Mouse (Mus musculus) adrenal gland, postnatal 10 days (tissue): Measurements from ENCODE around the gene Paqr6. TPM values are rescaled to one million over a fixed set of nuclear protein-coding genes. Genes with fewer than 3 reads are reported as not detected.

Experiments
- DNase-seq: peaks from one replicate; pipeline ENCODE4 v3.0.0; 2021; ENCODE audit warnings: mixed read lengths
- total RNA-seq, 2 experiments: library from RNA; stranded (reverse); gene quantifications; 2 replicates each; pipeline ENCODE4 v1.2.3; 2021

The Paqr6 gene
- total RNA-seq, 2 experiments from 2014 or later = 2.7 to 4.2 TPM

DNA sequence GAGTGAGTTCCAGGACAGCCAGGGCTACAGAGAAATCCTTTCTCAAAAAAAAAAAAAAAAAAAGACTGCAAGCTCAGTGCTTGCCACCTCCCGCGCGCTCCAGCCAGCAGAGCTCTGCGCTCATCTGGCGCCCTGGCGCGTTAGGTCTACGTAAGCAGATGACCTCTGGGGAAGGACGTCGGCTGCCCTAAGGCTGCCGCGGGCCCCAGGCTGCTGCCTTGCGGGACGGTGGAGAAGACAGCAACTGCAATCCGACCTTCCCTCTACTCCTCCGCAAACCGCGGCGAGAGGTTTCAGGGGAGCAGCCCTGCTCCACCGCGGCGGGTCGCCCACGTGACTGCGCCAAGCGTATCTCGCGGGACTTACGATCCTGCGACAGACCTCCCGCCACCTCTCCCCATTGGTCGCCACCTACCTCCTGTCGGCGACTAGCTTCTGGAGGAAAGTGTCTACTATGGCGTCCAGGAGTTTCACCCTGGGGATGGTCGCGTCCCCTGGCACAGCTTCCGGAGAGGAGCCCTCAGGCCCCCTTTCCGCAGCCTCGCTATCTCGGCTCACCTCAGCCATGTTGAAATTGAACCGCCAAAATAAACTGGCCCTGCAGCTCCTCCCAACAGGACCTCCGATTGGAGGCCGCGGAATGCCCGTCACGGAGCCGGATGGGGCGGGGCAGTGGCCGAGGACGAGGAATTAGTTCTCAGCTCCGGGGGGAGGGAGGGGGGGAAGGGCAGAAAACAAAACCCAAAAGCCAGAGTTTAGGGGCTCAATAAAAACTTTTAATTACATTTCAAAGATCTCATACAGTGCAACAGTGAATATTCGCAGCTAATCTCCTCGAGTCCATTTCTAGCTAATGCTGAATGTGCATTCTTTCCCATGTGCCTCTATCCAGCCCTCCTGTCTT lies 45.6 kb downstream of the Paqr6 start, which contains the start of gene Pmf1:
Gene Pmf1, minus strand, starts transcription at position 591 of the 904 bp plus-strand sequence.
- DNase-seq = peak; percentile 96

DNA sequence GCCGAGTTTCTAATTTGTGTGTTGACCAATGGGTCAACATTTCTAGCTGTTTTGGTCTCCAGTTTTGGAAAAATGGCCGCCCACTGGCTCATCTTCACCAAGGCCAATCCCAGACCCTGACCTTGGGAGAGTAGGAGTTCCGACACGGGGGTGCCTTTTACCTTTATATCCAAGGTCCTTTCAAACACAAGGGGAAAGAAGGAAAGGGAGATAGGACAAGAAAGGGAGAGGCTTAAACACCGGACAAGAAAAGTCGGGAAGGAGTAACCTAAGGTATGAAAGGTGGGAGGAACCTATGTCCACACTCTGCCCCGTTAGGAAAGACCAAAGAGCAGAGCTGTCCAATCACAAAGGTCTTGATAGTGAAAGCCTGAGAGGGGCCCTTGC lies 46.3 kb downstream of the Paqr6 start:
- DNase-seq = no peak

DNA sequence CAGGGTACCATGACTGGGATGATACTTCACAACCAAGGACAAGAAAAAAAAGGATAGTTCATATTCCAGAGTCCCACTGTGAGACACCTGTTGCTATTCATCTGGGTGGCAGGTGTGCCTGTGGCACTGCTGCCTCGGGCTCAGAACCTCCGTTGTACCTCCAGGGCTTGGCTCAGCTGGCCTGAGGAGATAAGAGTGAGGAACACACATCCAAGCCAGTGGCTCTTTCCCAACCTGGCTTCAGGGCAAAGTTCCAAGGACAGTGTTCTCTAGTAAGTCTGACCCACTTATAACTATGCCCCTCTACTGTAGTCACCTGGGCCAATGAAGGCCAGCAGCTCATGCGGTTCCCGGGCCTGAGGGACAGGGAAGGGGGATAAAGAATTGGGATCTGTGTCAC lies 47.3 kb downstream of the Paqr6 start:
- DNase-seq = peak; percentile 66

DNA sequence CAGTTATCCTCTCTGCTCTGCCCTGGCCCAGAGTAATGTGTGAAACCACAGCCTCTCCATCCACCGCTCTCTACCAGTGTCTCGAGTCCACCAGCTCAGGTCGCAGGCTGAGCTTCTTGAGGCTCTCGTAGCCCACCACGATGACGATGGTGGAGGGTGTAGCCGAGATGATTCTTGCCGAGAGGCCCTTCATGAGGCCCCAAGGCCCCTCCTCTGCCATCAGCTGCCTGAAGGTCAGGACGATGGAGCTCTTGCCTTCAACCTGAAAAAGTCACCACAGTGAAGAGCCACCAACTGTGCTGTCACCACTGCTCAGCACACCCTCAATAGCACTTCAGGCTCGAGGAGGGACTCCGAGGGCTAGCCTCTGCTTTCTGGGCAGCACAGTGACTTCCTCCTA lies 48.3 kb downstream of the Paqr6 start:
- no peak for DNase-seq

DNA sequence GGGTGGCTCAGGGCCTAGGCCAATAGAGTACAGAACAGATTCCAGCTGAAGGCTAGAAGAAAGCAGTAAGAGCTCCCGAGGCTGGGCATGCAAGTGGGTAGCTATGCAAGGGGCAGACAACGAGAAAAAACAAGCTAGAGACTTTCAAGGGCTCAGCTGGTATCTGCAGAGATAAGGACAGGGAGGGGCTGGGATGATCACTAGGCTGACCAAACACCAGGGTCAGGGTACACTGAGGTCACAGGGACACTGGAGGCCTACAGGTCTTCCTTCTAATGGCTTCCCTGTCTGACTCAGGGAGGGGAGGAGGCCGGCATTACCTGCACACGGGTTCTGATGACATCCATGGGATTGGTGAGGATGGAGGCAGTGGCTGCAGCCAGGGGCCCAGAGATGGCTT lies 51.3 kb downstream of the Paqr6 start:
- DNase-seq = no peak

DNA sequence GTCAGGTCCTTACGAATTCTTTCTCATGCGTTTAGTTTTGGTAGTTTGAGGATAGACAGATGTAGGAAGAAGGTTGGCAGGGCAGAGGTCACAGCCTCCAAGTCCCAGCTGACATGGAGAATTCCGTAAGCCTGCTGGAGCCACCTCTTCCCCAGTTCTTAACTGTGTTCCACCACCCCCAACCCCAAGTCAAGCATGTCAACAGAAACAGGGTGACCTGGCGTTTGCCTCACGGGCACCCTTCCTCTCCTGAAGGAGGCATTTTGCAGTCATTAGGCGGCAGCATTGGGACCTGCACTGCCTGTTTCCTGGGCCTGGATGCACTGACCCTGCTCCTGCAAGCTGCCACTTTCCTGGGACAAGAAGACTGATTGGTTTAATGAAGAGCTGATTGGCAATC lies 53.6 kb downstream of the Paqr6 start:
- DNase-seq = peak; percentile 61

Other genes with a start within 250 kb of the Paqr6 start
- 10 to 100 TPM; 85.7 to 86.6 TPM for gene Mef2d, start 222.2 kb upstream of the Paqr6 start, total RNA-seq
- gene Rhbg, start 109.9 kb upstream of the Paqr6 start, total RNA-seq = 1 to 10 TPM; 1.9 to 2.1 TPM
- 1 to 10 TPM; 1.1 to 1.3 TPM for gene Gm38392, start 77.4 kb upstream of the Paqr6 start, total RNA-seq
- gene Tsacc, start 67.6 kb upstream of the Paqr6 start, total RNA-seq = 1 to 10 TPM; 7.9 to 8.3 TPM
- gene Cct3, start 67.5 kb upstream of the Paqr6 start, total RNA-seq = 100 to 1,000 TPM; 249 to 260 TPM
- 100 to 1,000 TPM; 144 to 149 TPM for gene Glmp, start 39.6 kb upstream of the Paqr6 start, total RNA-seq
- gene Tmem79, start 28.4 kb upstream of the Paqr6 start, total RNA-seq = 10 to 100 TPM; 15.1 to 17.7 TPM
- 10 to 100 TPM; 42.8 to 55.9 TPM for gene Smg5, start 28.3 kb upstream of the Paqr6 start, total RNA-seq
- gene Bglap3, start 8.2 kb downstream of the Paqr6 start, total RNA-seq = 10 to 100 TPM in 1 of 2 experiments, under 1 TPM in 1; 0.67 to 16.9 TPM
- 10 to 100 TPM in 1 of 2 experiments, not detected in 1; 24.0 TPM for gene Bglap2, start 14.1 kb downstream of the Paqr6 start, total RNA-seq
- gene Bglap, start 19.9 kb downstream of the Paqr6 start, total RNA-seq = 100 to 1,000 TPM in 1 of 2 experiments, 1 to 10 TPM in 1; 1.6 to 106 TPM
- 10 to 100 TPM; 60.2 to 62.6 TPM for gene Pmf1, start 45.7 kb downstream of the Paqr6 start, total RNA-seq
- gene Slc25a44, start 60.6 kb downstream of the Paqr6 start, total RNA-seq = 10 to 100 TPM; 37.8 to 47.6 TPM
- gene Sema4a, start 96.6 kb downstream of the Paqr6 start, total RNA-seq = 10 to 100 TPM; 13.4 to 15.5 TPM
- gene Lmna, start 145.4 kb downstream of the Paqr6 start, total RNA-seq = 100 to 1,000 TPM; 102 to 104 TPM
- 1 to 10 TPM; 5.5 to 5.6 TPM for gene Mex3a, start 167.8 kb downstream of the Paqr6 start, total RNA-seq
- not detected for gene Rab25, start 183.7 kb downstream of the Paqr6 start, total RNA-seq
- gene Lamtor2, start 188.5 kb downstream of the Paqr6 start, total RNA-seq = 100 to 1,000 TPM; 131 to 132 TPM
- gene Ubqln4, start 189.2 kb downstream of the Paqr6 start, total RNA-seq = 10 to 100 TPM; 63.9 to 73.1 TPM
- 100 to 1,000 TPM; 221 to 247 TPM for gene Ssr2, start 211.3 kb downstream of the Paqr6 start, total RNA-seq
- gene Arhgef2, start 241.4 kb downstream of the Paqr6 start, total RNA-seq = 10 to 100 TPM; 51.4 to 71.5 TPM